Mouse (Mus musculus) embryo, embryonic 10.5 days (tissue): Measurements from ENCODE around the gene Mettl23.

Experiments
- DNase-seq: peaks from one replicate; pipeline ENCODE4 v3.0.0-alpha.2; 2015; ENCODE audit warnings: low spot score

The Mettl23 gene

DNA sequence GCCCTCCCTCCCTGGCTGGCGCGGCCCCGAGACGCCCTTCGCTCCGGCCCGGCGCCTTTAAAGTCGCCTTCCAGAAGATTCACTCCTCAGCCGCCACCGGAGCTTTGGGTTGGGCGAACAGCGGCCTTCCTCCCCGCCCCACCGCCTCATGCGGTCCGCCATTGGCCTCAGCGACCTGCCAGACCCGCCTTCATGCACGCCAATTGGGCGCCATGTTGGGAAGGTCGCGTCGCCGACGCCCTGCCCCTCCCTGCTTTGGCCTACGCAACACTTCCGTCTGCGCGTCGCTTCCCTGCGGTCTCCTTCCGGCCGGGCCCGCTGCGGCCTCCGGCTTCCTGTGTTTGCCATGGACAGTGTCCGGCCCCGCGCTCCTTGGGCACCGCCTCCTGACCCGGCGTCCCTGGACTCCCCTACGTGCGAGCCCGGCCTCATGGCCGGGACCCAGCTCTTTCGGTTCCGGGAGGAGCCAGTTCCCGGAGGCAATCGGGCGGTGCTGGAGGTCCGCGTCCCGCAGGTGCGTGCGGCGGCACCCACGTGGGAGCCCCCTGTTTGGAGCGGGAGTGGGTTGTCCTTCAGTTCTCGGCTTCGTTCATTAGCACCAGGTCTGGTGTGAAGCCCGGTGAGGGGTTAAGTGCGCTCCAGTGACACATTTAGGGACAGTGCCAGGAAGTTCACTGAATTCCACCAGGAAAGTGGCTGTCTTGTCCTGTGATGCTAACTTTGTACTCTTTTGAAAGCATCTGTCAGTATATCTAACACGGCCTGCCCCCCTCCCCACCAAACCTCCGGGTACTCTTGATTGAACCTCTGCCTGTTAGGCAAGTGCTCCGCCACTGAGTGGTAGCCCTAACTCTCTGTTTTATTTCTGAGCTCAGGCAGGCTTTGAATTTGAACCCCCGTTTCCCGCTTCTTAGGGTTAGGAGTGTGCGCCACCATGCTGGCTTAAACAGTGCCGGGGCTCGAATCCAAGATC lies at the start of gene Mettl23, which contains the start of gene Jmjd6:
Mettl23 (plus strand) TSS at position 18 of the 973 bp plus-strand sequence.
Jmjd6 (minus strand) TSS at position 189 of the 973 bp plus-strand sequence.
- DNase-seq: peak; percentile 97

DNA sequence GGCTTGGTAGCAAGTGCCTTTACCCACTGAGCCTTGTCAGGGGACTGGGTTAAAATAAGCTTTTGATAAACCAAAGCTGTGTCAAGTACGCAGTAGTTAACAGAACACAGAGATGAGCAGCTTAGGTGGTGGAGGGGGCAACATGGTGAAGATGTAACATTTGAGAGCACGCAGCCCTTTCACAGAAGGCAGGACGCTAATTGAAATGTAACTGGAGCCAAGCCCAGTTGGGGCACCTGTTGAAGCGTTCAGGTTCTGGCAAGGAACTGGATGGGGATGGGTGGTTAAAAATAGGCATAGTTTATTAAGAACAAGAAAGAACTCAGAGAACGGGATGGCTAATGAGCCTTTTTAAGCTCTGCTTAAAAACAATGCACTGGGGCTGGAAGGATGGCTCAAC lies 43.7 kb upstream of the Mettl23 start:
- DNase-seq: no peak

DNA sequence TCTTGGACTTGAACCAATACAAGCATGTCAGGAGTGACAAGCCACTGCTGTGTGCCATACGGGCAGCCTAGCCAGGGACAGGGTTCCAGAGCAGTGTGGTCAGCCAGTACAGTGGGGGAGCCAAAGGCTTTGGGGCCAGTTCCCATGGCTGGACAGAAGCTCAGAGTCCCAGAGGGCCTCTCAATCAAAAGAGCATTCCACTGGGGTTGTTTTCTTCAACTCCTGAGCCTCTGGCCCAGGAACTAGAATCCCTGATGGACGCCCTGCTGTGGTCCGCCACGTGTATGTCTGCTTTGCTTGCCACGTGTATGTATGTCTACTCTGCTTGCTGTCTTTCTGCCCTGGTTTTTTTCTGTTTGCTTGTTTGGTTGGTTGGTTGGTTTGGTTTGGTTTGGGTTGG lies 42.0 kb upstream of the Mettl23 start:
- DNase-seq: no peak

DNA sequence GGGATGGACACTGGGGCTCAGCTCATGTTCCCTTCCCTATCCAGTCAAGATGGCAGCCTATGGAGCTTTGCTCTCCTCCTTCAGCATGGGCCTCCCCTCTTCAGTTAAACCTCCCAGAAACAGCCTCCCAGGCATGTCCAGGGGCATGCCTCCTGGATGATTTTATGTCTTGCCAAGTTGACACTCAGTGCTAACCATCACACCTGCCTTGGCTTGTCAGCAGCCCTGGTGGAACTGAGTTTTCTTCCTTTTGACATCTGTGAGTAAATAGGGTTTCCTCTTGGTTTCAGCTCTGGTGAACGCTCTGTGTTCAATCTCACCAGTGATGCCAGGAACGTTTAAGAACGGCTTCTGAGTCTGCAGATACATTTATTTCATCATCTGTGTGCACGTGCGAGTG lies 40.4 kb upstream of the Mettl23 start:
- no peak for DNase-seq

DNA sequence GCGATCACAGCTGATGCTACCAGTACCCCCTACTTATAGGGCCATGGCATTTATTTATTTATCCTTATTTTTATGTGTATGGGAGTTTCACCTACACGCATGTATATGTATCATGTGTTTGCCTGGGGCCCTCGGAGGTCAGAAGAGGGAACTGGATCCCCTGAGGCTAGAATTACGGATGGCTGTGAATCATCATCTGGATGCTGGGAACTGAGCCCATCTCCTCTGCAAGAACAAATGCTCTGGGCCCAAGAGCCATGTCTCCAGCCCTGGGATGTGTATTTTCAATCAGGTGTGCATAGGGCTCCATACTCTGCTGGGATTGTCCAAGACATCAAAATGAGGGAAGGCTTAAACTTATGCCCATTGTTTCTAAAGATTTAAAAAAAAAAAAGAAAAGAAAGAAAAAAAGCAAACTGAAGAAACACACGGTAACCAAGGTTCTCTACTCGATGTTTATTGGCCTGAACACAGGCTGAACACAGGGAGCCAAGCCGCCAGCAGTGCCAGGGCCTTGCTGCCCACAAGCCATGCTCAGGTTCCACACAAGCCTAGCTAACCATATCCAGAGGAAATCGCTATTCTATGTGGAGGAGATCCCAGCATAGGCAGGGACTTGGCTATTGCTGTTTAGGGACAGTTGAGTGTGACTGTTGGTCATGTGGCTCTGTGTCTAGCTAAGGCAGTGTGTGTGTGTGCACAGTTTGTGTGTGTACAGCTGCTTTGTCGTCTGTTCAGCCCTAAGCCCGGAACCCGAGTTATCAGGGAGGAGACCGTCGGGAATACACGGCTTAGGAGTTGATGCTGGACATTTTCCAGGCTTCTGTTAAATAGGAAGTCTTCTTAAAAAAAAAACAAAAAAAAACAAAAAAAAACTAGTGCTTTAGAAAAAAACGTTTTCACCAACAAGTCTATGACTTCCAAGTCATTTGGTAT lies 36.7 kb upstream of the Mettl23 start:
- DNase-seq: no peak

DNA sequence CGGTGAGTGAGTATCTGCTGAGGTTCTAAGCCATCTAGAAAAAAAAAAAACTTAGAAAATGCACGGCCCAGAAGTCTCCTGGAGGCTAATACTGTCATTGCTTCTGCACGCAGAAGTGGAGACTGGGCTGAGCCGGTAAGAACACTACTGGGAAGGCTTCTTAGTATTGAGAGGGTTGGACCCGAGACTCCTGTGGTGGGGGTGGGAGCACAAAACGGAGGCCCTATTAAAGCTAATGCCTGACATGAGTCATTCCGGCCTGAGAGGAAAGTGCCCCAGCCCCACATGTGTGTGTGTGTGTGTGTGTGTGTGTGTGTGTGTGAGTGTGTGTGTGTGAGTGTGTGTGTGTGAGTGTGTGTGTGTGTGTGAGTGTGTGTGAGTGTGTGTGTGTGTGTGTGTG lies 36.0 kb upstream of the Mettl23 start:
- no peak for DNase-seq

DNA sequence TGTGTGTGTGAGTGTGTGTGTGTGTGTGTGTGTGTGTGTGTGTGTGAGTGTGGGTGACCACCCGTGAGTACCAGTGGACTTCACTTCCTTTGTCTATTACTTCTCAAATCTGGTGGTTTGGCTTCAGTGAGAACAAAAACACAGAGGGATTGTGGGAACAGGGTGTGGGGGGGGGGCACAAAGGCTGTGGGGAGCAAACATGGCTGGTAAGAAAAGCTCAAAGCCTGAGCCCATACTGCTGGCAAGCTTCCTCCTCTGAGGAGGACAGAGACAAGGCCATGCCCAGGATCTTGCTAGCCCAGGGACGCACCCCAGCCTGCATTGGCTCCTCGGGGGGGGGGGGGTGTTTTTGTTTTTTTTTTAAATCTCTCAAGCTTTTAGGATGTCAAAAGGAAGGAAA lies 35.6 kb upstream of the Mettl23 start:
- DNase-seq: no peak

DNA sequence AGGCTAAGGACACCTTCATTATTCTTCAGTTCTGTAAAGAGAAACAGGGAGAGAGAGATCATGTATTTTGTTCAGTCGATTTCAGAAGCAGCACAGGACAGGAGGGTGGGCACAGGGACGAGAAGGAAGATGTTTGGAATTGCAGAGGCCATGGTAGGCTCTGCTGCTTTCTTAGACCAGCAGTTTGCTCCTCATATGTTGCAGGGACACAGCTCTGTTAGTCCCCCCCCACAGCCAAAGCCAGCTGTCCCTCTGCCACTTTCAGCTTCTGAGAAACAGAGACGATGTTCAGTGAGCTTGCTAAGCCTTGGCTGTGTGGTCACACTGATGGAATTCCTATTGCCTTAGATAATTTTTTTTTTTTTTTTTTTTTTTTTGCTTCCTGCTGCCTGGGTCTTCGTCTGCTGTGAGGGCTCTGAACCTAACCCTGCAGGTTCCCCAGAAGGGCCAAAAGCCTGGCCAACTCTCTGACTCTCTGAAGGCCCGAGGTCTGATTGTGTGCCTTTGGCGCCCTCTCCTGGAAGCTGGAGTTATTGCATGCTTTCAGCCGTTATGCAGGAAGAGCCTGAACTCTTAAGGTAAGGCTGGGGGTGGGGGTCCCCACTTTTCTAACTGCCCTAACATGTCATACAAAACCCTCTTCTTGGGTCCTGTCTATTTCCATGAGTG lies 35.0 kb upstream of the Mettl23 start:
- DNase-seq: peak; percentile 94

DNA sequence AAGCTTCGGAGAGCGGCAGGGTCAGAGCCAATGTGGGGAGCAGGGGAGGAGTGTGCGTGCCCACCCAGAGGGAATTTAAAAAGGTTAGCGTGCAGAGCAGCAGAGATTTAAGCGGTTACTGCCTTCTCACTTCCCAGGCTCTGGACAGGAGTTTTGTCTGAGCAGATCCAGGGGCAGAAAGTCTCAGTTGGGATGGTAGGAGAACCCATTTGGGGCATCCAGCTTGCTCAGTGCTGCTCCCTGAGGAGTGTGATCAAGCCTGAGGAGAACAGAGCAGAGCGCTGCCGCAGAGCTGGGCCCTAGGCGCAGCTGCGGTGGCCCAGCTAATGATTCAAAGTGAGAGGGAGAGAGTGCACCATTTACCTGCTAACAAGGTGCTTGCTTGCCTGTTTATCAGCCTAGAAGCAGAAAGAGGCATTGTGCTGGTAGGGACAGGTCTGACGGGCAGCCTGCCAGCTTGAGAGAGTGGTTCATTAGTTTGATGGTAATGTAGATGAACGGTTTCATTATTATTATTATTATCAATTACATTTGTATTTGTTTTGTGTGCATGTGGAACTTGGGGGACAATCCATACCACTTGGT lies 34.2 kb upstream of the Mettl23 start:
- no peak for DNase-seq

DNA sequence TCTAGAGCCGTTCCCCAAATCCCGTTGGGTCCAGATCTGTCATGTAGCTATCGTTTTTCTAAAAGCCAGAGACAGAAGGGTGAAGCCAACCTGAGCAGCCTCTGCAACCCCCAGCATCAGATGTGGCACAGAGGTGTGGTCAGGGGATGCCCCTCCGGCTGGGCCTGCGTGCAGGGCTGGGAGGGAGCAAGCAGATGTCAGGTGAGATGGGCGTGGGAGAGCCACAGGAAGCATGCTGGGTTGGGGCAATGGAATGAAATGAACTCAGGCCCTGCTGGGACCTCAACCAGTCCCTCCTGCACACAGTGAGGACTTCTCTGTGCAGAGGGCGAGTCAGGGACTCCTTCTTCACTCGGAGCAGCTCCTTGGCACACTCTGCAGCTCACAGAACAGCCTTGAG lies 33.6 kb upstream of the Mettl23 start:
- no peak for DNase-seq

DNA sequence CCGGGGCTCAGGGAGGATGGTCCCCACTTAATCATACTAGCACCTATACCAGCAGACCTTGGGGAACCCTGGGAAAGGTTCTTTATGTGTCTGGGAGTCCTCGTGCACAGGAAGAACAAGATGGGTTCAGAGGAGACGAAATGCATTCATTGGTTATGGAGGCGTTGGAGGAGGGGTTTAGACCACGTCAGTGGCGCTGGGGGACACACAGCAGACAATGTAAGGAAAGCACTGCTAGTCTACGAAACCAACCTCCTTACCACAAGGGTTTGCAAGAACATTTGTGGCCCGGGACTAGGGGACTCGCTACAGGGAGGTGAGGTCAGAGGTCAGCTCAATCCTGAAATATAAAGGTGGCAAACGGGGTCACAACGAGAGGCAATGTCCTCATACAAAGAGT lies 32.5 kb upstream of the Mettl23 start:
- DNase-seq: no peak

DNA sequence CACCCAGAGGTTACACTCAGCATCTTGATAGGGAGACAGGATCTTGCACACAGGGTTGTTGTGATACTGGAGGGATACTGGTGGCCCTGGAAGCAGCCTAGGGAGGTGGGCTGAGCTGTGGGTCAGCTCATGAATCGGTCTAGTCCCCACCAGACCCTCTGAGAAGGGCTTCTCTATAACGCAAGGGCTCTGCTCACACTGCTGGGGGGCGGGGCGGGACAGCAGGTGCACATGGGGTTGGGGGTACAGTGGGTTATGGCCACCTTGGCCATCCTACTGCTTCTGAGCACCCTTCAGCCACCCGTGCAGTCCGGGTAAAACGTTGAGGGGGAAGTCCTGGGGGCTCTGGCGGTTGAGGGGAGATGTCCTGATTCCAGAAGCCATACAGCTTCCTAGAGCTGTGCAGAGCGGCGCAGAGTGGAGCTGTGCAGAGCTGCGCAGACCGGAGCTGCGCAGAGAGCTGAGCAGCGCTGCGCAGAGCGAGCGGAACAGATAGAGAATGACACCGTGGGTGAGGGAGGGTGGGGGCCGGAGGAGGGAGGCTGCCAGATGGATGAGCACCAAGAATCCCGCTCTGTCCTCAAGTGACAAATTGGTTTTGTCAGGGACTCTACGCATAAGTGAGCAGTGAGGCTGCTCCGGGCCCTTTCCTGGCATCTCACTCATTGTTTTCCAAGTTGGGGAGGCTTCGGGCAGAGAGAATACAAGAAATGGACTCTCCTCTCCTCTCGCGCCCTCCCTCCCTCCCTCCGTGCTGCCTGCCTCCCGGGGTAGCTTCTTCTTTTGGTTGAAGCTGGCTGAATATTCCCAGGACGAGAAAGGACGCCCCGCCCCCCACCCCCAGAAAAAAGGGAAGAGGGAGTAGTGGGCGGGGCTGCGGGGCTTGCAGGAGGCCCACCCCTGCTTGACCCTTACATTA lies 31.8 kb upstream of the Mettl23 start:
- DNase-seq: peak; percentile 86

DNA sequence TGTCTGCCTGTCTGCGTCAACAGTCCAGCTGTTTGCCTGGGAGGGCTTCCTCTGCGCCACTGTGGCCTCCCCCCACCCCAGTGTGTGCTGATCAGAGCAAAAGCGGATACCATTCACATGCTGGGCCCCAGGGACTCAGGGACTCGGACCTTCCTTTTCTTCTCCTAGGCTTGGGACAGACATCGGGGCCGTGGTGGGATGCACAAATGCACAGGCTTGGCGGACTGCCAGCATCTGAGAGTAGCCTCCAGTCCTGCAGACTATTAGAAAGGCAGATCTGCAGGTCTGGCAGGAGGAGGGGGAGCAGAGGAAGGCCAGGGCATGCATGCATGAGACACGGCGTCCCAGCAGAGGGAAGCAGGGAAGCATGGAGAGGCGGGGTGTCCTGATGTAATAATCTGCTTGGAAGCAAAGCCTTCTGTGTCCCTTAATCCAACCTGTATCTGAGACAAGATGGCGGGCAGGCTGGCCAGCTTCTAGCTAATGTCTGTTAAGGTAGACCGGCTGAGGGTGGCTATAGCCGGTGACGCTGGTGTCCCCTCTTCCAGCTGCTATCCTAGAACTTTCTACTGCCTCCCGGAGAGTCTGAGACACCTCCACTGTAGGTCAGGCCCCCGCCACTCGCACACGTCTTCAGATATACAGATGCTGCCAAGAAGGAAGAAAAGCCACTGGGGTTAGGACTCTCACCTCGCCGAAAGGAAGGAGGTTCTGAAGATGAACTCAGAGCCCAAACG lies 30.1 kb upstream of the Mettl23 start:
- DNase-seq: peak; percentile 74

DNA sequence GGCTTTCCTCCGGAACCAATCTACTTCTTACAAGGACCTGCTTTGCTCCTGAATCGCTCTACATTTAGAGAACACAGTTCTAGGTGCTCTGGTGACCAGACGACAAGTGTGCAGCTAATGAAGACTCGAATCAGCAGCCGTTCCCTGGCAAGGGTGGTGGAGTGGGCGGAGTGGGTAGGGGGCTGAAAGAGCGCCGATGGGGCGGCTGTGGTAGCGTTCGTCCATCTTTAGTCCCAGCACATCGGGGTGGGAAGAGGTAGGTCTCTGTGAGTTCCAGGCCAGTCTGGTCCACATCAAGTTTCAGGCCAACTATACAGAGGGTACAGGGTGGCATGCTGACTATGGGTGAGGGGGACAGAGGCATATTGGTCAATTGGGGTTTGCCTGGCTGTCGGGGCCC lies 29.5 kb upstream of the Mettl23 start:
- DNase-seq: no peak

DNA sequence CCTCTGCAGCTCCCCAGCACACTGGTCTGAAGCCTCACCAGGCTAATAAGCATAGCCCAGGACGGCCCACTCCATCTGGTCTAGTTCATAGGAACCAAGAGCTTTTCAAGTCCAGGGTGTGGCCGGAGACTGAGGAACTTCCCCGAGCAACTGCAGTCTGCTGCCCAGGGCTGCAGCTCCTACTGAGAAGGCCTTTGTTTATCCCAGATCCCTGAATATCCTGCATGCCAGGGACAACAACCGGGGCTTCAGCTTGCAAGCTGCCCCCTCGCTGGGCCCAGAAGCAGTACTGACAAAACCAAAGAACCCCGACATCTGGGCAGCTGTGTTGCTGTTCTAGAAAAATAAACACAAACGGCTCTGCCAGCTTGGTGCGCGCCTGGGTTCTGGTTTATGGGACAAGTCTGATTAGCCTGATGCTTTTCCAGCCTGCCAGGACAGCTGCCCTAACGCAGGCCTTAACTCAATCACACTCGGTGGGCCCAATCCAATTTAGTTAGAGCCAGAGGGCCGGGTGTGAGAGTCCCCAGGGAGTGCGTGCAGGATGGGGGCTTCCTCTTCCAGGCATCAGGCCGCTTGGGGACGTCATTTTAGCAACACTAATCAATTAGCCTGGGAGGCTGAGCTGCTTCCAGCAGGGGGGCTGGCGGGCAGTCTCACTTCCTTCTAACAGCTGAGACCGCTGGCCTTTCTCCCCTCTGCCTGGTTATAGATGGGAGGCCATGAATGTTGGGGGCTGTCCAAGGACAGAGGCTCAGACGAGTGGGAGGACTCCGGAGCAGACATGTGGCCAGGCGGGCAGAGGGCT lies 28.8 kb upstream of the Mettl23 start:
- DNase-seq: peak; percentile 78

DNA sequence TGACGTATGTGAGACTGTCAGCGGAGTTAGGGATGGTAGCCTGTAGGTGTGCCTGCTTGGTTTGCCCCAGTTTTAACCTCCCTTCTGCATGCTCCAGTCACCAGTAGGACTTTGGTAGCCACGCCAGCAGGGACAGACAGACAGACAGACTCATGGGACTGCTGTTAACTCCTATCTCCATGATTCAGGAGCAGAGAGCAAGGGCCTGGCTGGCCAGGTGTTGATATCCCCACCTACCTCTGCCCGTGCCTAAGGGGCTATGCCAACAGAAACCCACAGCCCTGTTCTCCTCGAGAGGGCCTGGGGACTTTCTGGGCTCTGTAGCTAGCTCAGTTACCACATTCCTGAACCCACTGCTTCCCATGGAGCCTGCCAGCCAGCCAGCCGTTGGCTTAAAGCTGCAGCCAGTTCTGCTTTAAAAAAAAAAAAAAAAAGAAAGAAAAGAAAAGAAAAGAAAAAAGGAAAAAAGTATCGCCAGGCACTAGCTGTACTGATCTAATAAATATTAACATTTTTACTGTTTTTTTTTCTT lies 28.1 kb upstream of the Mettl23 start:
- DNase-seq: no peak

DNA sequence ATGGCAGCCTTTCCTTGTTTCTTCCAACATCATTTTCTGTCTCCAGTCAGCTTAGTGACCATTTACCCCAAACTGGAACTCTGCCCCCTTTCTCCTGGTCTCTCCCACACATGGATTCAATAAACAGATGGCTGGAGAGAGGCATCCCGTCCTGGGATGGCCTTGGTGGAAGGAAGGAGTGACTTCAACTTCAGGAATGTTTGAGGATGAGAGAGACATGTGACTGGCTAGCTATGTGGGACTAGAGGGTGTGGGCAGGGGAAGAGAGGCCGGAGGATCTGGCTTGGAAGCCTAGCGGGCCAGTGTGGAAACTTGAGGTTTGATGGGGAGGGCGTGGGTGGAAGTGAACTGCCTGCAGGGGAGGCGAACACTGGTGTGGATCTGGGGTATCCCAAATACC lies 26.3 kb upstream of the Mettl23 start:
- DNase-seq: no peak

DNA sequence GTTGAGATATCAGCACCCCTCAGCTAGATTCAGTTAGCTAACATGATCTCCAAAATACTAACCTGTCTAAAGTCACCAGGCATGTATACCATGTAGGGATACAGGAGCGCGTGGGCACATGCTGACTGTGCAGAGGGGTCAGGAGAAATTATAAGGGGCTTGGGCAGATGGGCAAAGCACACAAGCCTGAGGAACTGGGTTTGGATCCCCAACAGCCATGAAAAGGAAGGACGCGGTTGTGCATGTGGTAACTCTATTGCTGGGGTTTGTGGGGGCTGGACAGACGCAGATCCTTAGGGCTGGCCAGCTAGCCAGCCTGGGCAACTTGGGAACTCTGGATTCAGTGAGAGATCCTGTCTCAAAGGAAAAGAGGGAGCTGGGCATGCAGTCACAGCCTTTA lies 25.5 kb upstream of the Mettl23 start:
- no peak for DNase-seq

DNA sequence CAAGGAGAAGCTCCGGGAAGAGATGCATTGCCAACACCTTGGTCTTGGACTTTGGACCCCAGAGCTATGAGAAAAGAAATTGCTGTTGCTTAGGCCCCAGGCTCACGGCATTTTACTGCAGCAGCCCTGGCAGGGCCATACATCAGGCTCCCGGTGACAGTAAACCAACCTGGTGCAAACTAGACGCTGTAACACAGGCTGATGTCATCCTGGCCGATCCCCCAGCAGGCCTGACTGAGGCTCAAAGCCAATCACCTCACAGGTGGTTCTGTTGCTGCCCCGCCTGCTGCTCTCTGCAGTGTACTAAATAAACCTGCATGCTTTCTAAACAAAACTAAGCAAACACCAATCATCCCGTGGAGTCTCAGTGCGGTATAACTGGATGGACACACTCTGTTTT lies 24.4 kb upstream of the Mettl23 start:
- DNase-seq: no peak
